Mouse (Mus musculus) spleen, adult 2 months (tissue): Measurements from ENCODE around the gene Gm20388.

ENCODE experiments used
- CTCF ChIP-seq: fragments of 200-500 bp; IDR thresholded peaks from 2 replicates; pipeline ENCODE4 v1.5.1; 2011; ENCODE audit warnings: mild to moderate bottlenecking, inconsistent platforms; ENCODE audit not compliant: insufficient read depth, insufficient read length, insufficient replicate concordance; ENCODE audit errors: extremely low read depth
- POLR2A ChIP-seq: fragments of 200-500 bp; IDR thresholded peaks from 2 replicates; pipeline ENCODE4 v1.6.1; 2011; ENCODE audit warnings: low read depth, low read length, inconsistent platforms

- no peak for TF ChIP-seq CTCF
- no peak for TF ChIP-seq POLR2A
Observed at GRCm38 (mm10) chr8:120474496-120475235, 564.0 kb downstream of the Gm20388 start.
